Mouse (Mus musculus) thymus, adult 18-20 months (tissue): Measurements from ENCODE around the gene Phactr4.

Source experiments
- DNase-seq, 2 experiments: peaks; one replicate each; pipeline ENCODE4 v3.0.0; 2022; ENCODE audit warnings: mixed read lengths in 2 of 2

The Phactr4 gene

GRCm38 (mm10) chr4:132367480-132368201, 54.6 kb downstream of the Phactr4 start:
- no peak for DNase-seq

- DNase-seq = no peak
Measured at GRCm38 (mm10) chr4:132365450-132366060, 56.7 kb downstream of the Phactr4 start.

- no peak for DNase-seq
Measured at GRCm38 (mm10) chr4:132363487-132363886, 58.8 kb downstream of the Phactr4 start.

- no peak for DNase-seq
Measured at GRCm38 (mm10) chr4:132359510-132359909, 62.8 kb downstream of the Phactr4 start.

- no peak for DNase-seq
Measured at GRCm38 (mm10) chr4:132356170-132356569, 66.1 kb downstream of the Phactr4 start.

- DNase-seq = no peak
Measured at GRCm38 (mm10) chr4:132355403-132355802, 66.9 kb downstream of the Phactr4 start.

GRCm38 (mm10) chr4:132354571-132354970, 67.7 kb downstream of the Phactr4 start:
- no peak for DNase-seq

GRCm38 (mm10) chr4:132353481-132353885, 68.8 kb downstream of the Phactr4 start, which contains the start of gene Rcc1:
Gene Rcc1, minus strand, starts transcription at chr4:132353605.
- DNase-seq = peak; percentile 90 to 94

- no peak for DNase-seq
Measured at GRCm38 (mm10) chr4:132352739-132353138, 69.5 kb downstream of the Phactr4 start.

- DNase-seq = no peak
Measured at GRCm38 (mm10) chr4:132351401-132351800, 70.9 kb downstream of the Phactr4 start.

- DNase-seq = no peak
Measured at GRCm38 (mm10) chr4:132350854-132351253, 71.4 kb downstream of the Phactr4 start.

- no peak for DNase-seq
Measured at GRCm38 (mm10) chr4:132350123-132350740, 72.1 kb downstream of the Phactr4 start.

- no peak for DNase-seq
Measured at GRCm38 (mm10) chr4:132349495-132350122, 72.7 kb downstream of the Phactr4 start.

GRCm38 (mm10) chr4:132346661-132347060, 75.6 kb downstream of the Phactr4 start:
- DNase-seq = no peak

GRCm38 (mm10) chr4:132346261-132346660, 76.0 kb downstream of the Phactr4 start:
- no peak for DNase-seq

GRCm38 (mm10) chr4:132345843-132346212, 76.5 kb downstream of the Phactr4 start:
- DNase-seq = no peak

GRCm38 (mm10) chr4:132345135-132345842, 77.0 kb downstream of the Phactr4 start:
- peak; percentile 81 for DNase-seq

- DNase-seq = no peak
Measured at GRCm38 (mm10) chr4:132344403-132345134, 77.7 kb downstream of the Phactr4 start.

- DNase-seq = no peak
Measured at GRCm38 (mm10) chr4:132341451-132341850, 80.8 kb downstream of the Phactr4 start.

GRCm38 (mm10) chr4:132338943-132339342, 83.3 kb downstream of the Phactr4 start:
- no peak for DNase-seq

- DNase-seq = no peak
Measured at GRCm38 (mm10) chr4:132332880-132333279, 89.4 kb downstream of the Phactr4 start.

GRCm38 (mm10) chr4:132331960-132332359, 90.3 kb downstream of the Phactr4 start:
- no peak for DNase-seq
